Mouse (Mus musculus) 3T3-L1 (cell line): ENCODE results near the gene Dync1h1.
A peak's percentile ranks its signal among the peaks of the same experiment; 100 is the strongest.
"Not testable (repeated sequence)": the region's sequence is repeated elsewhere in the genome, so short reads cannot be mapped to it uniquely, and the experiment has no call there.

Experiments used
- DNase-seq: peaks from one replicate; pipeline ENCODE4 v3.0.0-alpha.2; 2015; ENCODE audit warnings: low read depth, low spot score

Dync1h1 gene

DNA sequence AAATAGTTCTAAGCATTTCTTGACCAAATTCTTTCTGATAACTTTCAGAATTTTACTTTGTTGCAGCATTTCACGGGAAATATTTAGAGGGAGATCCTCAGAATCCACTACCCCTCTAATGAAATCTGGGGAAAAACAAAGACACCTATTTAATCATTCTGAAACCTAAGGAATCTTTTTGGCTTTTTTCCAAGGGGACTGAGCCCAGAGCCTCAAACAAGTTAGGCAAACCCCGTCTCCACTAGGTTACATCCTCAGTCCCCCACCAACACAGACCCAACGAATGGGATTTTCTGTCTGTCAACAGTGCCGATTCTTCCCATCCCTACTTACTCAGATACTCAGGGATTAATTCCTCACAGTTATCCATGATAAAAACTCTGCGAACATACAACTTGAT, 92.1 kb downstream of the Dync1h1 start:
- DNase-seq = not testable (repeated sequence)

DNA sequence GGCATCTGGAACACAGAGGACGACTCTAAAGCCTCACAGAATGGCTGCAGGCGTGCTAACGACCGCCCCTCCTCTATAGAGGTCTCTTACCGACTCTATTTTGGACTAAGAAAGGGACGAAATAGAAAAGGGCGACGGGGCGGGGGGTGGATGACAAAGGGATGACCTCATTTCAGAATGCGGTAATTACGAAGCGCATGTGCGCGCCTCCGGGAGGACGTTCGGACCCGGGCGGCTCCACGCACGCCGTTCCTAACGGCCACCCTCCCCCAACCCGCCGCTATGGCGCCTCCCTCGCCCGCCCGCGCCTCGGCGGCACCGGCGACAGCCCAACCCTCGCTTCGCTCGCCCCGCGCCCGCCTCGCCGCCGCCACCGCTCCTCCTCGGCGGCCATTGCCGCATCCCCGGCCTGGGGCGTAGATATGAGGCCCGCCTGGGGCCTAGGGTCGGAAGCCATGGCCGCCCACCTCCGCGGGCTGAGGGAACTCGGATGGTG, 94.5 kb downstream of the Dync1h1 start:
- DNase-seq = peak; percentile 58

DNA sequence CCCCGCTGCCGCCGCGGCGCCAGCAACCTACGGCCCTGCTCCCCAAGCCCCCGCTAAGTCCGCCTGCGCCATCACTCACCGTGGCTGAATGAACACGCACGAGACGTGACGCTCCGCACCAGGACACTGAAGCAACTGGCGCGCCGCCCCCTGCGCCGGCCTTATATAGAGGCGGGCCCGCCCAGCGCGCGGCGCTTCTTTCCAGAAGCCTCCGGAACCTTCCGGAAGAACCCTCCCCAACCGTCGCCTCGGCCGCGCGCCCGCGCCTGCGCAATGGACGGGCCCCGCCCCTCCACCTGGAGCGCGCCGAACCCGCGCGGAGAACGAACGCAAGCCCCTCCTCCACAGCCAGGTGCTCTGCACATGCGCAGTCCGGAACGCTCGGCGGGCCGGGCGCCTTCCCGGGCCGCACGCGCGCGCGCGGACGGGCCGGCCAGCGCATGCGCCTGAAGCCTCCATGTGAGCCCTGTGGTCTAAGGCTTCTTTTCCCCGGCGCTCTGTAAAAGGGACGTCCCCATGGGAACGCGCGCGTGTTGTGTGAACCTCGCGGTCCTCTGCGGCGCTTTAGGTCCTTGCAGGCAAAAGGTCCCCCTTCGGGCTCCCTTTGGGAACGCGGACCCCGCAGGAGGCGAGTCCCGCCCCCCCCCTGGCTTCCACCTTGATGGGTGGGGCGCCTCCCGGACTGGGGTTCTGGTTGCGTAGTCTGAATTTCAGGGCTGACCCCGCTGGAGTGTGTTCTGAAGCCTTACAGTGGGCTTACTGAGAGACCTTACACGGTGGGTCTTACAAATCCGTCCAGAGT, 95.1 kb downstream of the Dync1h1 start:
- peak; percentile 89 for DNase-seq

DNA sequence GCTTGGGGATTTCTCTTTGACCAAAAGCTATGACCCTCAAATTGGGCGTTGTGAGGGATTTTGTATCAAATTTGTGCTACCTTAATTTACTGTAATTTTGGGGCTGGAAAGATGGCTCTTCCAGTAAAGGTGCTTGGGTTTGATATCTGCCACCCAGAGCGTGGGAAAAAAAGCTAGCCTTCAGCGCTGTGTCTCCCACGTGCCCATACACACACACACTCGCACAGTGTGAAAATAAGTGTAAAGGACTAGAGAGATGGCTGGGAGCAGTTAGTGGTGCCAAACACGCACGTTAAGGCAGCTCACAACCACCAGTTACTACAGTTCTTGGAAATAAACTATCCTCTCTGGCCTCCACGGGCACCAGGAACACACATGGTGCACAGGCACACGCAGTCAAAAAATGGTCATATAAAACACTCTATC, 95.7 kb downstream of the Dync1h1 start:
- no peak for DNase-seq

DNA sequence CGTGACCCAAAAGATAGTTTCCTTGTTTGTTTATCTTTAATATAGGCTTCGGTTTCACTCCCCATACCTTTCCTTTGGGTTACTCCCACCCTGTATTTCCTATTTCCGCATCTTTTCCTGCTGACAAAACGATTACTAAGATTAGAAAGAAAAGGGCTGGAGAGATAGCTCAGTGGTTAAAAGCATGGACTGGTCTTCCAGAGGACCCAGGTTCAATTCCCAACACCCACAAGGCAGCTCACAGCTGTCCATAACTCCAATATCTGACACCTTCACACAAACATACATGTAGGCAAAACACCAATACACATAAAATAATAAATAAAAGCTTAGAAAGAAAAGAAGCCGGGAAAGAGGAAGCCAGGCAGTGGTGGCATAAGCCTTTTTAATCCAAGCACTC, 96.2 kb downstream of the Dync1h1 start:
- DNase-seq = no peak

DNA sequence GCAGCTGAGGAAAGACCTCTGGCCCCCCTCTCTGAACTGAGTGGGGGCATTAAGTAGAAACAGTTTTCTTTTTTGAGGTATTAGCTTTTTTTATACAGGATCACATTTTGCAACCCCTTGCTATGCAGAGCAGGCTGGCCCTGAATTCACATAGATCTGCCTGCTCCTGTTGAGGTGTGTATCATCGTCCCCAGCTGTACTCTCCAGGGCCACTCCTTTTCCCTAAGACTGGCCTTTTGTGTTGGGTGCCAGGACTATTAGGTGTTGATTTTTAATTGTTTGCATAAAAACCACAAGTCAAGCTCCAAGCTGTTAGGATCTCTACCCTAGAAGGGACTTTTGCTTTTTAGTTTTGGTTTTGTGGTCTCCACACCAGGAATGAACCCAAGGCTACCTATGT, 96.8 kb downstream of the Dync1h1 start:
- no peak for DNase-seq

DNA sequence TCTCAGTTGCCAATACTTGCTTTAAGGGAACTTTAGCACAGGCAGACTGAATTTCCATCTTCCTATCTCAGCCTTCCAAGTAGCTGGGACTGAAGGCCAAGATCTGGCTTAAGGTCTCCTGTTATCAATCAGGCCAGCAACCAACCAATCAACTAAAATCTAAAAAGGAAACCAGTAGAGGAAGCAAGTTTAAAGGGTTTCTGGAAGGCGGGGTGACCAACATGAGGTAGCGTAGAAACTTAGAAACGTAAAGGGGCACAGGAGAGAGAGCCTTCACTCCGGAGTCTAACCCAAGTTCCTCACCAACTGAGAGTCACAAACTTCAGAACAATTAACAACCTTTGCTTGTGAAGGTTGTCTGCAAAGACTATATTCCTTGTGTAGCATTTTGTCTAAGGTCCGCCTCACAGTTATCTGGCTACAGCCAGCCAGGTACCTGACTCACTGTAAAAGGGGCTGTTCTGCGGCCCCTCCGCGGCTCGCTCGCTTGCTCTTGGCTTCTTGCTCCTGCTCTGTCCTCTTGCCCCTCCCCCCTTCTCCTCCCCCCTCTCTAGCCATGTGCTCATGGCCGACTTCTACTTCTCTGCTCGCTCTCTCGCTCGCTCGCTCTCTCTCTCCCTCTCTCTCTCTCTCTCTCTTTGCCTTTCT, 97.4 kb downstream of the Dync1h1 start:
- no peak for DNase-seq

DNA sequence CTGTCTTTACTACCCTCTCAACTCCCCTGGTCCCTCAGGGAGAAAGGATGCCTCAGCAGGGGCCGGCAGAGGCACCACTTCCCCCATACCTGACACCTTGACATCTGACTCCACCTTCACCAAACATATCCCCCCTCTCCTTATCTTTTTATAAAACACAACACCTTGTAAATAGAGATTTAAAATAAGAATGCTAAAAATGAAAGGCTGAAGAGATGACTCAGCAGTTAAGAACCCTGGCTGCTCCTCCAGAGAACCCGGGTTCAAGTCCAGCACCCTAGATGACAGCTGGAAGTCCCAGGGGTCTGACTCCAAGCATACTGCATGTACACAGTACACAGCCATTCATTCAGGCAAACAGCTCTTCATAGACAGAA, 97.9 kb downstream of the Dync1h1 start:
- DNase-seq = no peak

DNA sequence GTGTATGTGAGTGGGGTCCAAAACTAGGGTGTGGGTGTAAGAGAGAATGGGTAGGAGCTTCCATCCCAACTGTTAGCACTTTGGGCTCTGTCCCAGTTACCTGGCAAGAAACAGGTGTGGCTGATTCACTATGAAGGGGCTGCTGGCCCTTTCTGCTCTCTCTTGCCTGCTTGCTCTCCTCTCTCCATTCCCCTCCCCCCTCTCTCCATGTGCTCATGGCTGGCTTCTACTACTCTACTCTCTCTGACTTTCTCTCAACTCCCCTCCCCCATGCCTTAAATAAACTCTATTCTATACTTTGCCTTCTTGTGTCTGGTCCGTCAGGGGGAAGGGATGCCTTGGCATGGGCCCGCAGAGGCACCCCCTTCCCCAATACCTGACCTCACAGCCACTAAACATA, 99.5 kb downstream of the Dync1h1 start:
- no peak for DNase-seq

DNA sequence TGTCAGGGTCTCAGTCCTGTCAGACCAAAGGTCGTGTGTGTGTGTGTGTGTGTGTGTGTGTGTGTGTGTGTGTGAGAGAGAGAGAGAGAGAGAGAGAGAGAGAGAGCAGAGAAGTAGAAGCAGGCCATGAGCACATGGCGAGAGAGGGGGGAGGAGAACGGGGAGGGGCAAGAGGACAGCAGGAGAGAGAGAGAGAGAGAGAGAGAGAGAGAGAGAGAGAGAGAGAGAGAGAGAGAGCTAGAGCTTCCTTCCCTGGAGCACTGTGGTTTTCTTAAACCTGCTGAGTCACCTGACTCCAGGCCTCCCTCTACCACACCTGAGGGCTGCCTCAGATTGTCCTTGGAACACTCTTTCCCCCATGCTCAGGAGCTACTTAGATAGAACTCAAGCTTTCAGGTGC, 100.1 kb downstream of the Dync1h1 start:
- DNase-seq = peak; percentile 56

DNA sequence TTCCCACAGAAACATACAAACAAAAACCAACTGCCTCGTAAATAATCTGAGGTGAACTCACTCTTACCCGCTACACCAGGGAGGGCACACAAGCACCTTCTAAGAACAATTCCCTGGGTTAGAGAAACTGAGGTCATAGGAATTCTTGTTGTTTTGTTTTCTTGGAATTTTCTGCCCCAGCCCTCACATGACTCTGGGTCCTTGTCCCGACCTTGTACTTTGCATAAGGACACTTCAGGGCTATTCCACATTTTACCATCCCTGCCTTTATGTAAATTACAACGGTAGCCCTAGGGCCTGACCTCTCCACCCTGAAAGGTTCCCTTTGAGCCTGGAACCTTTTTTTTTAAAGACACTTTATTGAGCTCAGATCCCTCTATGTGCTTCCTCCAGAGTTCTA, 101.3 kb downstream of the Dync1h1 start, which contains the start of gene Hsp90aa1:
Hsp90aa1 (minus strand) TSS at position 173 of the 400 bp plus-strand sequence.
- no peak for DNase-seq

DNA sequence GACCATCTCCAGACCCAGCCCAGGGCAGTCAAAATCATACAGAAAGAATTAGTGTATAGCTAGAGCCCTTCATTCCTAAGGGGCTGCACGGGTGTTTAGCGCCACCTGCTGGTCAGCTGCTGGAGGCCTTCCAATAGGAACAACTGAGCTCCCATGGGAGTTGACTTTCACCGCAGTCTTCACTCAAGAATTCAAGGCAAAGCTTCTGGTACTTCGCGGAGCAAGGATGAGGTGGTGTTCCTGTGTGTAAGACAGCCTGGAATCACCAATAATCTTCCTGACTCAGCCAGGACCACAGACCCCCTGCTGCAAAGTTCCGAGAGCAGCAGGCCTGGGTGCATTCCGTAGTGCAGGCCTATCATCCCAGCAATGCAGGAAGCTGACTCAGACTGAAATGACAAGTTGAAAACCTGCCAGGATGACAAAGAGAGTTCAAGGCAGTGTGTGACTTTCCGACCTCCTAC, 101.8 kb downstream of the Dync1h1 start:
- DNase-seq = peak; percentile 97

DNA sequence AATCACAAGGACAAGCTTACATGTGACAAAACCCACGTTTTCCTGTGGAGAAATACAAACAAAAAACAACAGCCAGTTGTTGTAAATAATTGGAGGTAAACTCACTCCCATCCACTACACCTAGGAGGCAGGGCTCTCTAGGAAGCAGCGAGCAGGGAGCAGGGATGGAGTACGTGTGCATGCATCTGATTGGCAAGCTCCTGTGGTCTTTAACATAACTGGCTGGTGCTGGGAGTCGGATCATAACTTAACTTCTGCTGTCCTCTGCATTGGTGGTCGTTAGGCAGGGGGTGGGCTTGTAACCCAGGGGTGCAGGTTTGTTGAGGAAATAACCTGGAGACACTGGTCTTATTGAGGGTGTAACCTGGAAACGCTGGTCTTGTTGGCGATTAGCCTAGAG, 102.4 kb downstream of the Dync1h1 start:
- DNase-seq = no peak

DNA sequence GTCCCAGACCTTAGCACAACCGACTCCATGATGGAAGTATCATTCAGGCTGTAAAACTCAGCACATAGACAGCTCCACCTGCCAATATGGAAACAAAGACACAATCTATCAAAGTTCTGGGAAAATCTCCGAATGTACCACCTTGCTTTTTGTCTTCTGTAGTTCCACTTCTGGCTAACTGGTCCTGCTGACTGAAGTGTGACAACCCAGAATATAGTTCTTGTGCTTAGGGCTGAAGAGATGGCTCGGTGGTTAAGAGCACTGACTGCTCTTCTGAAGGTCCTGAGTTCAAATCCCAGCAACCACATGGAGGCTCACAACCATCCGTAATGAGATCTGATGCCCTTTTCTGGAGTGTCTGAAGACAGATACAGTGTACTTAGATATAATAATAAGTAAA, 104.2 kb downstream of the Dync1h1 start:
- not testable (repeated sequence) for DNase-seq

DNA sequence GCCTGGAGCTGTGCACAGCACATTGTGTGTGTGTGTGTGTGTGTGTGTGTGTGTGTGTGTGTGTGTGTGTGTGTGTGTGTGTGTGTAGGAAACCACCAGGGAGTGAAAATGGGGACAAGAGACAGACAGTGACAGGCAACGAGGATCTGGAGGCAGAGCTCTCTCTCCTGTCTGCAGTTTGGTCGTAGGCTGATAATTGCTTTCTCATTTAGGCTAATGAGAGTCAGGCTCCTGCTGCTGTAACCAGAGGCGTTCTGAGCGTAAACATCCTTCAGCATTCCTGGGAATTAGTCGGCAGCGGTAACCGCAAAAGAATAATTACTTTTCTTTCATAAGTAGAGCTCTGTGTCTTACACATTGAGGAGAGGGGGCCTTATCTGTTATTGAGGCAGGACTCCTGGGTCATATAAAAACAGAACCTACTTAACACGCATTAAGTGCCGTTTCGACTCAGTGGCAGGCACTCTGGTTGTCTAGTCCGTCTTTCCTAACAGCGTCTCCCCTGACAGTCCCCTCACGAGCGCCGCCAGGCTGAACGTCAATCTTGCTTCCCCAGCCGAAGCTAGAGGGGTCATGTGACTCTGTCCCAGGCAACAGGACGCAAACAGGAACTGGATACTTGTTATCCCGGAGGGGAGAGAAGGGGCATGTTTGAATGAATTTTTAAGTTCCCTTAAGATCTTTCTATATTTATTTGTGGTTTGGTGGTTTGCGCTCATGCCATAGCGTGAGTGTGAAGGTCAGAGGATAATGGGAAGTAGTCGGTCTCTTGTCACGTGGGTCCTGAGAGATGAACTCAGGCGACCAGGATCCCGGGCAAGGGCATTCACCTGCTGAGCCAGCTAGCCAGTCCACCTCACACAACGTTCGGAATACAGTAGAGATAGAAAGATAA, 105.3 kb downstream of the Dync1h1 start:
- no peak for DNase-seq

DNA sequence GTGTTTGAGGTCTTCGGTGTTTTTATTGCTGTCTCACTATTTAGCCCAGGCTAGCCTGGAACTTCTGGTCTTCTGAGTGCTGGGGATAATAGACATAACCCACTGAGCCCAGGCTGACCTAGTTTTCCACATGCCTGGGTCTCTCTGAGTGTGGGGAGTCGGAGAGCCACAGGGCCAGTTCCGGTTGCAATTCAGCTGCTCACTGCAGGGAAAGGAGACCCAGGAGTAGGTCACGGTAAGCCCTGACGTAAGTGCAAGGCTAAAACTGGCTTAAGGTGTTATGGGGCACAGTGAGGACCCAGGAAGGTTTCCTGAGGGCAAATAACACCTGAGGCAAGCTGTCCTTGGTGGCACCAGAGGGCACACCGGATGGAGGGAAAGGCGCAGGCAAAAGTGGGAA, 106.2 kb downstream of the Dync1h1 start:
- no peak for DNase-seq

DNA sequence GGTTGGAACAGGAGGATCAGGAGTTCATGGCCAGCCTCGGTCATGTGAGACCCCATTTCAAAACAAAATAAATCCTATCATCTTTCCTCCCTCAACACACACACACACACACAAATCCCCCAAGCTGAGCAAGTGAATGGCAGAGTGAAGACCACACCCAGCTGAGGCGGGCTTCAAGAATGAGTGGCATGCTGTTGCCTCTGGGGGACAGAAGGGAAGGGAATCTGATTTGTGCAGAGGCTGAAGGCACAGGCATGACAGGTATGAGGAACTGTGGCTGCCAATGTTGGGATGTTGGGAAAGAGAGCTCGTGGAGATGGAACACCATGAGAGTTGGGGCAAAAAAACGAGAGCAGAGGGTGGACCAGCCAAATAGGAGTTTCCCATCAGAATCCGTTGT, 110.0 kb downstream of the Dync1h1 start:
- peak; percentile 59 for DNase-seq

DNA sequence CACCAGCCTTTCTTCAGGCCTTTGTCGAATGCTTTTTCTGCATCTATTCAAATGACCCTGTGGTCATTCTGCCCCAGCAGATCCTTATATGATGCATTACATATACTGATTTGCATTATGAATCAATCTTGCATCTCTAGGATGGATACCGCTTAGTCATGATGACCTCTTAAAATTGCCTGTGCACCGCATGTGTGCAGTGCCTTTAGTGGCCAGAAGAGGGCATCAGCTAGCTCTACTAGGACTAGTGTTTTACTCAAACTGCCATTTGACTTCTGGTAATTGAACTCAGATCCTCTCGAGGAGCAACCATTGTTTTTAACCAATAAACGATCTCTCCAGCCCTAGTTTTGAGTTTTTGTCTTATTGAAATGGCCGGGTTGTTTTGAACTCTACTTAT, 112.5 kb downstream of the Dync1h1 start:
- DNase-seq = no peak

DNA sequence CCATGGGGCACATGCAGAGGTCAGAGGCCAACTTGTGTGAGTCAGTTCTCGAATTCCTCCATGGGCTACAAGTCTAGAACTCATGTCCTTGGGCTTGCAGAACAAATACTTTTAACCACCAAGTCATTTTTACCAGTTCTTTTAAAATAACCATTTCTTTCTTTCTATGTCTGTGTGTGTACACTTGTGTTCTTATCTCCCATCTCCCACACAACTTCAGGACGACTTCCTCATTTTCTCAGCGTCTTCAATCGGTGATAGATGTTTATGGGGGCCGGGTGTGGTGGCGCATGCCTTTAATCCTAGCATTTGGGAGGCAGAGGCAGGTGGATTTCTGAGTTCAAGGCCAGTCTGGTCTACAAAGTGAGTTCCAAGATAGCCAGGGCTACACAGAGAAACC, 113.0 kb downstream of the Dync1h1 start:
- no peak for DNase-seq

DNA sequence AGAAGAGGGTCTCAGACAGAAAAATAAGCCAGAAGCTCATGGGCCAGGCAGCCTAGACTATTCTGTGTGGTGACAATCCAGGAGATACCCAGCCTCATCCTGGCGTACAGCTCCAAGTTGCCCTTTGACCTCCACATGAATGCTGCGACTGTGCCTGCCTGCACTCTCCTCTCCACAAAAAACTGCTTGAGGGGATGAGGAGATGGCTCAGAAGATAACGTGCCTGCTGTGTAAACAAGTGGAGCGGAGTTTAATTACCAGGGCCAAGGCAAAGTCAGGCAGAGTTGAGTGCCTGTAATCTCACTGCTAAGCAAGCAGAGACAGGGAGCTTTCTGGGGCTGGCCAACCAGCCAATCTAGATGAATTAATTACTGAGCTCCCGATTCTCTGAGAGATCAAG, 114.8 kb downstream of the Dync1h1 start:
- DNase-seq = no peak
